Mouse (Mus musculus) embryonic facial prominence, embryonic 11.5 days (tissue): ENCODE data around the gene Trim46. TPM values are rescaled to one million over a fixed set of nuclear protein-coding genes. Genes with fewer than 3 reads are reported as not detected.

ENCODE experiments used
- ATAC-seq: fragments of 200-750 bp; cut with Nextera tagmentation; replicated peaks from 2 replicates; pipeline ENCODE4 v1.8.0; 2017; ENCODE audit warnings: low read depth; ENCODE audit not compliant: insufficient number of reproducible peaks, low FRiP score, low TSS enrichment
- DNase-seq: peaks from one replicate; pipeline ENCODE4 v3.0.0-alpha.2; 2015; ENCODE audit warnings: low spot score
- H3K27ac ChIP-seq: fragments of 300-500 bp; sonication (generic); replicated peaks from 2 replicates; pipeline ENCODE4 v1.5.1; 2014; ENCODE audit warnings: mild to moderate bottlenecking, low read depth, low read length, control low read depth
- H3K27me3 ChIP-seq: fragments of 300-500 bp; sonication (generic); 2 replicates; pipeline ENCODE4 v1.6.1; 2014; ENCODE audit warnings: mild to moderate bottlenecking, low read length, moderate library complexity, mixed read lengths; ENCODE audit not compliant: control insufficient read depth, insufficient read depth
- H3K36me3 ChIP-seq: fragments of 300-500 bp; sonication (generic); replicated peaks from 2 replicates; pipeline ENCODE4 v1.6.1; 2014; ENCODE audit warnings: low read depth, mild to moderate bottlenecking, low read length, moderate library complexity, mixed read lengths; ENCODE audit not compliant: control insufficient read depth, insufficient read depth
- H3K4me1 ChIP-seq: fragments of 300-500 bp; sonication (generic); 2 replicates; pipeline ENCODE4 v1.6.1; 2014; ENCODE audit warnings: low read length, mixed read lengths; ENCODE audit not compliant: control insufficient read depth, insufficient read depth
- H3K4me2 ChIP-seq: fragments of 300-500 bp; sonication (generic); 2 replicates; pipeline ENCODE4 v1.6.1; 2014; ENCODE audit warnings: low read depth, mild to moderate bottlenecking, control low read depth, low read length, moderate library complexity
- H3K4me3 ChIP-seq: fragments of 300-500 bp; sonication (generic); 2 replicates; pipeline ENCODE4 v1.5.1; 2014; ENCODE audit warnings: low read depth, low read length, control low read depth
- H3K9ac ChIP-seq: fragments of 300-500 bp; sonication (generic); replicated peaks from 2 replicates; pipeline ENCODE4 v1.6.1; 2014; ENCODE audit warnings: mild to moderate bottlenecking, control low read depth, low read length
- H3K9me3 ChIP-seq: fragments of 300-500 bp; sonication (generic); replicated peaks from 2 replicates; pipeline ENCODE4 v1.6.1; 2016; ENCODE audit warnings: mild to moderate bottlenecking, low read length, inconsistent platforms, mixed read lengths; ENCODE audit not compliant: control insufficient read depth
- WGBS: fragments of 180-500 bp; shearing (Covaris S2); extraction: QIAGEN DNeasy Blood & Tissue Kit; methylation state at CpG from one replicate; pipeline ENCODE4 v1.1.7; 2014; 5-methylcytosine and 5-hydroxymethylcytosine counted together
- polyA plus RNA-seq: library from polyadenylated mRNA; unstranded; fragments of >200 nt; fragmentation: Nextera tagmentation; extraction: Ambion mirVana; gene quantifications from 2 replicates; pipeline ENCODE4 v1.2.1, GENCODE M21; 2014

Trim46 gene
- polyA plus RNA-seq, 1 experiment from 2014 or later: 3.0 TPM

DNA sequence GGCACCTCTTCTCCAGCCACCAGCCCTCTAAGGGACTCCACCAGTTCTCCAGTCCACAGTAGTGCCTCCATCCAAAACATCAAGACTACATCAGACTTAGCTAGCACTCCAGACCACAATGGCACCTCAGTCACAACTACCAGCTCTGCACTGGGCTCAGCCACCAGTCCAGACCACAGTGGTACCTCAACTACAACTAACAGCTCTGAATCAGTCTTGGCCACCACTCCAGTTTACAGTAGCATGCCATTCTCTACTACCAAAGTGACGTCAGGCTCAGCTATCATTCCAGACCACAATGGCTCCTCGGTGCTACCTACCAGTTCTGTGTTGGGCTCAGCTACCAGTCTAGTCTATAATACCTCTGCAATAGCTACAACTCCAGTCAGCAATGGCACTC is 15.5 kb downstream of the Trim46 start:
- Histone ChIP-seq H3K4me1 (peaks cover 6% of the 10 kb centered on the region), H3K4me2 (no peak overlapping the region), H3K9ac (no peak overlapping the region), H3K27ac (no peak overlapping the region), H3K4me3 (no peak overlapping the region), H3K36me3 (no peaks in the 10 kb centered on the region), H3K9me3 (no peaks in the 10 kb centered on the region), H3K27me3 (peaks cover 2% of the 10 kb centered on the region; the same call in 1 of the 2 replicates)
- ATAC-seq (no peak), DNase-seq (no peak)
- WGBS: 93% methylated on average over 2 of the region's 2 CpGs

- Histone ChIP-seq H3K9ac (no peak overlapping the region), H3K27ac (no peak overlapping the region), H3K9me3 (no peaks in the 10 kb centered on the region), H3K4me3 (no peak overlapping the region), H3K36me3 (no peaks in the 10 kb centered on the region), H3K27me3 (peaks cover 2% of the 10 kb centered on the region; the same call in 1 of the 2 replicates), H3K4me1 (peaks cover 6% of the 10 kb centered on the region), H3K4me2 (no peak overlapping the region)
- DNase-seq: no peak
- ATAC-seq: no peak
- 61% methylated on average over 4 of the region's 4 CpGs for WGBS
Observed at GRCm38 (mm10) chr3:89229276-89229675, 16.8 kb downstream of the Trim46 start.

- Histone ChIP-seq H3K9me3 (no peaks in the 10 kb centered on the region), H3K4me2 (peak within 1 kb of the TSS; percentile 90), H3K4me1 (peaks cover 6% of the 10 kb centered on the region), H3K9ac (peak within 1 kb of the TSS; percentile 72), H3K27ac (peak within 1 kb of the TSS; percentile 59), H3K4me3 (peak within 1 kb of the TSS; percentile 52), H3K27me3 (peaks cover 2% of the 10 kb centered on the region; the same call in 1 of the 2 replicates), H3K36me3 (no peaks in the 10 kb centered on the region)
- no peak for ATAC-seq
- WGBS: 22% methylated on average over 10 of the region's 10 CpGs
- no peak for DNase-seq
Observed at GRCm38 (mm10) chr3:89228836-89229235, 17.3 kb downstream of the Trim46 start, which contains the start of gene Muc1. Gene Muc1, plus strand, starts transcription at chr3:89229057.

GRCm38 (mm10) chr3:89228180-89228549 is 17.9 kb downstream of the Trim46 start:
- H3K4me3 ChIP-seq: peak overlapping the region; percentile 52
- H3K9me3 ChIP-seq: no peaks in the 10 kb centered on the region
- WGBS: under 1% methylated on average over 19 of the region's 20 CpGs
- H3K36me3 ChIP-seq: no peaks in the 10 kb centered on the region
- H3K27me3 ChIP-seq: peaks cover 2% of the 10 kb centered on the region; the same call in 1 of the 2 replicates
- ATAC-seq: peak; percentile 12; the same call in 1 of the 2 replicates
- H3K27ac ChIP-seq: no peak overlapping the region
- H3K4me2 ChIP-seq: peak overlapping the region; percentile 90
- H3K9ac ChIP-seq: peak overlapping the region; percentile 72
- peak; percentile 92 for DNase-seq
- H3K4me1 ChIP-seq: peaks cover 6% of the 10 kb centered on the region

DNA sequence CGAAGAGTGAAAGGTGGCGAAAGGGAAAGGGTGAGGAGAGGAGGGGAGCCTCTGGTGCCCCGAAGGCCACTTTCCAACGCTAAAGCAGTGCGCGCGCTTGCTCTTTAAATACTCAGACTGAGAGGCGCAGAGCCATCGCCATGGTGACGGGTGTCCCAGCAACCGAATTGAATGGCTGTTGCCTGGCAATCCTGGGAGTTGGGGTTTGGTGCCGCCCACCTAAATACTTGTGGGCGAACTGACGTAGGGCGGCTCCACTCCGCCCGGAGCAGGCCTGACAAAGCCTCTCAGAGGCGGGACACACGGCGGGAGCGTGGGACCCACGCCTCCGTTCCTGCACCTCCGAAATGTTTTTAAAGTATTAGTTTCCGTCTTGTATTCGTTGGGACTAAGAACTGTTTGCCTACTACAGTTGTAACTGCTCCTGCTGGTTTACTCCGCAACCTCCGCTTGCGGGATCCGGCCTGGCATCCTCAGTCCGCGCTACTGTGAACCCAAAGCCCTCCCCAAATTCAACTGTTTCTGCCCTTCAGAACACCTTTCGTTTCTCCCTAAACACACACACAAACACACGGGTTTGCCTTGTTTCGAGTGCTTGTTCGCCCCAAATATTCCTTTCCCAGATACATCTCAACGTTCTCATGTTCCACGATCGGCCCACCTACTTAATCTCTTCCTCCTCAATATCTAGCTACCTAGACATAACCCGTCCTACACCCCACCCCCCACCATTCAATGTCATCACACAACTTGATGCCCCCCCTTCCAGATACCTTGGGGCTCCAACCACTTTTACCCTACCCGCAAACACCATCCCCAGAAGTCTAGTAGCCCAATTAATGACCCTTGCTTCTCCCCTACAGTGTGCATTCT is 18.6 kb downstream of the Trim46 start:
- DNase-seq: peak; percentile 98
- H3K27me3 ChIP-seq: peaks cover 2% of the 10 kb centered on the region; the same call in 1 of the 2 replicates
- H3K4me1 ChIP-seq: peaks cover 6% of the 10 kb centered on the region

DNA sequence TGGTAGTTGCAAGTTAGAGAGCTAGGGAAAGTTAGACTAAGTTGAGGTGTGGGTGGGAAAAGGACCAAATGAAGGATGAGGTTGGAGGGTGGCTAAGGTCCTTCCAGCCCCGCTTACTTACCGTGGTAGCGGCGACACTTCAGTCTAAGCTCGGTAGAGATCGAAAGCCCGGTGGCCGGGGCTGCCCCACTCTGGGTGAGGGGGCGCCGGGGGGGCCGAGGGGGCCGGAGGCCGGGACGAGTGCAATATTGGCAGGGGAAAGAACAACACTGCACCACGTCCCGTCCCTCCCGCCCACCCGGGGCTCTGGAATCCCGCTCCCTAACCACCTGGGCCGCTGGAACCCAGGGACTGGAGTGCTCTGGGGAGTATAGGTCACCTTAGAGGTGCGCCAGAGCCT is 19.2 kb downstream of the Trim46 start, which contains the start of gene Mtx1:
Gene Mtx1 (minus strand): TSS at position 189 of the 400 bp plus-strand sequence.
- 2% methylated on average over 21 of the region's 21 CpGs for WGBS
- Histone ChIP-seq H3K4me1 (peaks cover 6% of the 10 kb centered on the region), H3K27me3 (peaks cover 2% of the 10 kb centered on the region; the same call in 1 of the 2 replicates), H3K4me2 (peak within 1 kb of the TSS; percentile 90), H3K36me3 (no peaks in the 10 kb centered on the region; the same call in 1 of the 2 replicates), H3K9ac (peak within 1 kb of the TSS; percentile 72), H3K9me3 (no peaks in the 10 kb centered on the region), H3K4me3 (peak within 1 kb of the TSS; percentile 52), H3K27ac (peak within 1 kb of the TSS; percentile 59)
- ATAC-seq (peak; percentile 8), DNase-seq (no peak)

More for the DNA sequence above, 18.6 kb downstream of the Trim46 start:
- H3K4me3 ChIP-seq: peak overlapping the region; percentile 52
- no peaks in the 10 kb centered on the region; the same call in 1 of the 2 replicates for H3K36me3 ChIP-seq
- H3K9ac ChIP-seq: peak overlapping the region; percentile 72
- ATAC-seq: peak; percentile 69
- peak overlapping the region; percentile 59 for H3K27ac ChIP-seq
- no peaks in the 10 kb centered on the region for H3K9me3 ChIP-seq
- peak overlapping the region; percentile 90 for H3K4me2 ChIP-seq
- WGBS: 2% methylated on average over 41 of the region's 41 CpGs

- no peak for ATAC-seq
- H3K27me3 ChIP-seq: peaks cover 2% of the 10 kb centered on the region; the same call in 1 of the 2 replicates
- H3K9ac ChIP-seq: peak overlapping the region; percentile 72
- H3K4me2 ChIP-seq: peak overlapping the region; percentile 90
- peaks cover 6% of the 10 kb centered on the region for H3K4me1 ChIP-seq
- peak overlapping the region; percentile 52 for H3K4me3 ChIP-seq
- H3K9me3 ChIP-seq: no peaks in the 10 kb centered on the region
- 15% methylated on average over 11 of the region's 11 CpGs for WGBS
- DNase-seq: no peak
- no peaks in the 10 kb centered on the region; the same call in 1 of the 2 replicates for H3K36me3 ChIP-seq
- H3K27ac ChIP-seq: peak overlapping the region; percentile 3; the same call in 1 of the 2 replicates
Observed at GRCm38 (mm10) chr3:89226361-89226760, 19.7 kb downstream of the Trim46 start.
